Mouse (Mus musculus) monocyte, adult 59 days (primary cell): ENCODE measurements around the gene Gjb2. TPM values are rescaled to one million over a fixed set of nuclear protein-coding genes. Genes with fewer than 3 reads are reported as not detected.

Source experiments
- total RNA-seq, 2 experiments: library from RNA; stranded (reverse); gene quantifications; one replicate each; pipeline ENCODE4 v1.2.4; 2023

Gene Gjb2
- 10 to 100 TPM; 10.5 to 11.0 TPM for total RNA-seq

GRCm38 (mm10) chr14:57104106-57105023 is at the start of gene Gjb2:
Gene Gjb2, minus strand, starts transcription at chr14:57104702.

GRCm38 (mm10) chr14:57133161-57133661 is 28.7 kb upstream of the Gjb2 start, which contains the start of gene Gjb6:
Gene Gjb6, minus strand, starts transcription at chr14:57133611.

GRCm38 (mm10) chr14:57115823-57116544 is 11.5 kb upstream of the Gjb2 start, which contains the start of gene Gm4491:
Gene Gm4491, minus strand, starts transcription at chr14:57115883.

GRCm38 (mm10) chr14:57057563-57058321 is 46.8 kb downstream of the Gjb2 start, which contains the start of gene Gja3:
Gene Gja3, minus strand, starts transcription at chr14:57058100.

Other genes starting within 250 kb of the Gjb2 start
- 10 to 100 TPM; 64.5 to 82.1 TPM for gene Zmym2, start 218.0 kb downstream of the Gjb2 start, total RNA-seq
- not detected for gene Gja3, start 46.6 kb downstream of the Gjb2 start, total RNA-seq
- gene Gm4491, start 11.2 kb upstream of the Gjb2 start, total RNA-seq = not detected
- gene Gjb6, start 28.9 kb upstream of the Gjb2 start, total RNA-seq = not detected